Mouse (Mus musculus) kidney, embryonic 14.5 days (tissue): ENCODE measurements at regions not wholly inside any gene's neighbourhood (a gene's known extent, or its start where the extent isn't known, plus 50 kb on each side); places are given as distances from the start of the nearest gene placed in this dataset.

Experiments
- ATAC-seq: fragments of 200-750 bp; cut with Nextera tagmentation; 2 replicates; pipeline ENCODE4 v1.8.0; 2017; ENCODE audit warnings: moderate number of reproducible peaks, mild to moderate bottlenecking, moderate TSS enrichment, moderate library complexity; ENCODE audit not compliant: low FRiP score, low TSS enrichment
- H3K27ac ChIP-seq: fragments of 300-500 bp; sonication (generic); 2 replicates; pipeline ENCODE4 v1.5.1; 2014; ENCODE audit warnings: low read depth, mild to moderate bottlenecking, low read length, moderate library complexity, mixed read lengths
- H3K27me3 ChIP-seq: fragments of 300-500 bp; sonication (generic); 2 replicates; pipeline ENCODE4 v1.6.1; 2014; ENCODE audit warnings: mild to moderate bottlenecking, low read length; ENCODE audit not compliant: control insufficient read depth, insufficient read depth
- H3K36me3 ChIP-seq: fragments of 300-500 bp; sonication (generic); 2 replicates; pipeline ENCODE4 v1.6.1; 2014; ENCODE audit warnings: low read length, mixed read lengths; ENCODE audit not compliant: control insufficient read depth, insufficient read depth
- H3K4me1 ChIP-seq: fragments of 300-500 bp; sonication (generic); 2 replicates; pipeline ENCODE4 v1.6.1; 2014; ENCODE audit warnings: low read length, mixed read lengths; ENCODE audit not compliant: control insufficient read depth, insufficient read depth
- H3K4me2 ChIP-seq: fragments of 300-500 bp; sonication (generic); replicated peaks from 2 replicates; pipeline ENCODE4 v1.6.1; 2014; ENCODE audit warnings: low read depth, mild to moderate bottlenecking, low read length
- H3K4me3 ChIP-seq: fragments of 300-500 bp; sonication (generic); 2 replicates; pipeline ENCODE4 v1.5.1; 2014; ENCODE audit warnings: mild to moderate bottlenecking, low read length
- H3K9ac ChIP-seq: fragments of 300-500 bp; sonication (generic); 2 replicates; pipeline ENCODE4 v1.6.1; 2014; ENCODE audit warnings: low read depth, mild to moderate bottlenecking, low read length, moderate library complexity
- H3K9me3 ChIP-seq: fragments of 300-500 bp; sonication (generic); 2 replicates; pipeline ENCODE4 v1.6.1; 2016; ENCODE audit warnings: low read length; ENCODE audit not compliant: control insufficient read depth
- WGBS: fragments of 180-500 bp; shearing (Covaris S2); extraction: QIAGEN DNeasy Blood & Tissue Kit; methylation state at CpG from one replicate; pipeline ENCODE4 v1.1.7; 2014; 5-methylcytosine and 5-hydroxymethylcytosine counted together

- Histone ChIP-seq H3K9ac (no peak overlapping the region), H3K9me3 (no peaks in the 10 kb centered on the region)
Observed at GRCm38 (mm10) chr3:156199749-156200467, 361.7 kb upstream of the Negr1 start.

GRCm38 (mm10) chr3:156205246-156205645, 356.3 kb upstream of the Negr1 start:
- no peak for ATAC-seq
- no peaks in the 10 kb centered on the region for H3K9me3 ChIP-seq
- 92% methylated on average over 3 of the region's 3 CpGs for WGBS

More at GRCm38 (mm10) chr3:156199749-156200467, 361.7 kb upstream of the Negr1 start:
- Histone ChIP-seq H3K27ac (no peak overlapping the region), H3K4me3 (no peak overlapping the region), H3K36me3 (no peaks in the 10 kb centered on the region), H3K4me1 (no peaks in the 10 kb centered on the region), H3K27me3 (no peaks in the 10 kb centered on the region), H3K4me2 (no peak overlapping the region)
- ATAC-seq = no peak

GRCm38 (mm10) chr3:156208420-156208819, 353.2 kb upstream of the Negr1 start:
- H3K36me3 ChIP-seq = no peaks in the 10 kb centered on the region
- 48% methylated on average over 1 of the region's 1 CpGs for whole genome bisulfite sequencing
- ATAC-seq = no peak
- H3K4me2 ChIP-seq = no peak overlapping the region
- H3K9me3 ChIP-seq = no peaks in the 10 kb centered on the region
- H3K4me1 ChIP-seq = no peaks in the 10 kb centered on the region
- no peak overlapping the region for H3K4me3 ChIP-seq
- no peak overlapping the region for H3K9ac ChIP-seq
- H3K27me3 ChIP-seq = no peaks in the 10 kb centered on the region
- H3K27ac ChIP-seq = no peak overlapping the region

More at GRCm38 (mm10) chr3:156205246-156205645, 356.3 kb upstream of the Negr1 start:
- Histone ChIP-seq H3K4me3 (no peak overlapping the region), H3K4me1 (no peaks in the 10 kb centered on the region), H3K4me2 (no peak overlapping the region), H3K27ac (no peak overlapping the region), H3K27me3 (no peaks in the 10 kb centered on the region), H3K9ac (no peak overlapping the region), H3K36me3 (no peaks in the 10 kb centered on the region)

GRCm38 (mm10) chr3:156210827-156211226, 350.8 kb upstream of the Negr1 start:
- Histone ChIP-seq H3K9me3 (no peaks in the 10 kb centered on the region), H3K9ac (no peak overlapping the region), H3K27me3 (no peaks in the 10 kb centered on the region), H3K4me2 (no peak overlapping the region), H3K27ac (no peak overlapping the region), H3K36me3 (no peaks in the 10 kb centered on the region), H3K4me1 (no peaks in the 10 kb centered on the region), H3K4me3 (no peak overlapping the region)
- ATAC-seq = no peak
- 88% methylated on average over 4 of the region's 4 CpGs for WGBS

GRCm38 (mm10) chr3:156214823-156215222, 346.8 kb upstream of the Negr1 start:
- WGBS = 56% methylated on average over 1 of the region's 1 CpGs
- H3K4me3 ChIP-seq = no peak overlapping the region
- no peak overlapping the region for H3K4me2 ChIP-seq
- H3K27ac ChIP-seq = no peak overlapping the region
- no peaks in the 10 kb centered on the region for H3K4me1 ChIP-seq
- H3K9ac ChIP-seq = no peak overlapping the region
- no peaks in the 10 kb centered on the region for H3K27me3 ChIP-seq
- H3K9me3 ChIP-seq = no peaks in the 10 kb centered on the region
- no peak for ATAC-seq
- no peaks in the 10 kb centered on the region for H3K36me3 ChIP-seq

GRCm38 (mm10) chr3:156232111-156232510, 329.5 kb upstream of the Negr1 start:
- no peaks in the 10 kb centered on the region for H3K4me1 ChIP-seq
- no peak overlapping the region for H3K4me3 ChIP-seq
- H3K4me2 ChIP-seq = no peak overlapping the region
- H3K27ac ChIP-seq = no peak overlapping the region
- no peaks in the 10 kb centered on the region for H3K27me3 ChIP-seq
- H3K9ac ChIP-seq = no peak overlapping the region
- WGBS = 83% methylated on average over 2 of the region's 2 CpGs
- no peaks in the 10 kb centered on the region for H3K9me3 ChIP-seq
- ATAC-seq = no peak
- H3K36me3 ChIP-seq = no peaks in the 10 kb centered on the region

- Histone ChIP-seq H3K9me3 (no peaks in the 10 kb centered on the region), H3K4me2 (no peak overlapping the region), H3K27ac (no peak overlapping the region), H3K4me1 (no peaks in the 10 kb centered on the region), H3K27me3 (no peaks in the 10 kb centered on the region), H3K4me3 (no peak overlapping the region), H3K36me3 (no peaks in the 10 kb centered on the region), H3K9ac (no peak overlapping the region)
- WGBS = 80% methylated on average over 4 of the region's 4 CpGs
- no peak for ATAC-seq
Observed at GRCm38 (mm10) chr3:156235955-156236354, 325.6 kb upstream of the Negr1 start.

- Histone ChIP-seq H3K4me2 (no peak overlapping the region), H3K27me3 (no peaks in the 10 kb centered on the region), H3K9ac (no peak overlapping the region), H3K27ac (no peak overlapping the region), H3K36me3 (no peaks in the 10 kb centered on the region), H3K4me3 (no peak overlapping the region), H3K4me1 (no peaks in the 10 kb centered on the region), H3K9me3 (no peaks in the 10 kb centered on the region)
- no peak for ATAC-seq
- 91% methylated on average over 6 of the region's 6 CpGs for WGBS
Observed at GRCm38 (mm10) chr3:156252256-156252861, 309.2 kb upstream of the Negr1 start.

- Histone ChIP-seq H3K9me3 (no peaks in the 10 kb centered on the region), H3K9ac (no peak overlapping the region), H3K36me3 (no peaks in the 10 kb centered on the region), H3K27ac (no peak overlapping the region), H3K4me3 (no peak overlapping the region), H3K27me3 (no peaks in the 10 kb centered on the region), H3K4me1 (no peaks in the 10 kb centered on the region), H3K4me2 (no peak overlapping the region)
- 72% methylated on average over 7 of the region's 7 CpGs for WGBS
- no peak for ATAC-seq
Observed at GRCm38 (mm10) chr3:156253172-156253934, 308.2 kb upstream of the Negr1 start.
